Mouse (Mus musculus) G1E (cell line): Measurements from ENCODE around the gene Ccar1.

Experiments used
- CTCF ChIP-seq: IDR thresholded peaks from 2 replicates; pipeline ENCODE4 v1.5.1; 2012; ENCODE audit warnings: low read depth, low read length, inconsistent platforms, mixed read lengths
- GATA1 ChIP-seq: IDR thresholded peaks from 2 replicates; pipeline ENCODE4 v1.6.1; 2012; ENCODE audit warnings: borderline replicate concordance, low read length, inconsistent platforms, mixed read lengths
- POLR2AphosphoS5 ChIP-seq: IDR thresholded peaks from 2 replicates; pipeline ENCODE4 v1.6.1; 2012; ENCODE audit warnings: low read depth, low read length, inconsistent platforms; ENCODE audit not compliant: insufficient replicate concordance
- TAL1 ChIP-seq: conservative IDR thresholded peaks from 2 replicates; pipeline ENCODE4 v1.6.1; 2012; ENCODE audit warnings: low read depth, low read length, inconsistent platforms, mixed read lengths

GRCm38 (mm10) chr10:62724936-62725335 lies 67.2 kb downstream of the Ccar1 start:
- TF ChIP-seq CTCF: no peak
- no peak for TF ChIP-seq GATA1
- no peak for TF ChIP-seq TAL1
- no peak for TF ChIP-seq POLR2AphosphoS5
